8 mouse cellular contexts compared by ENCODE assay signal in the genomic region with DNA sequence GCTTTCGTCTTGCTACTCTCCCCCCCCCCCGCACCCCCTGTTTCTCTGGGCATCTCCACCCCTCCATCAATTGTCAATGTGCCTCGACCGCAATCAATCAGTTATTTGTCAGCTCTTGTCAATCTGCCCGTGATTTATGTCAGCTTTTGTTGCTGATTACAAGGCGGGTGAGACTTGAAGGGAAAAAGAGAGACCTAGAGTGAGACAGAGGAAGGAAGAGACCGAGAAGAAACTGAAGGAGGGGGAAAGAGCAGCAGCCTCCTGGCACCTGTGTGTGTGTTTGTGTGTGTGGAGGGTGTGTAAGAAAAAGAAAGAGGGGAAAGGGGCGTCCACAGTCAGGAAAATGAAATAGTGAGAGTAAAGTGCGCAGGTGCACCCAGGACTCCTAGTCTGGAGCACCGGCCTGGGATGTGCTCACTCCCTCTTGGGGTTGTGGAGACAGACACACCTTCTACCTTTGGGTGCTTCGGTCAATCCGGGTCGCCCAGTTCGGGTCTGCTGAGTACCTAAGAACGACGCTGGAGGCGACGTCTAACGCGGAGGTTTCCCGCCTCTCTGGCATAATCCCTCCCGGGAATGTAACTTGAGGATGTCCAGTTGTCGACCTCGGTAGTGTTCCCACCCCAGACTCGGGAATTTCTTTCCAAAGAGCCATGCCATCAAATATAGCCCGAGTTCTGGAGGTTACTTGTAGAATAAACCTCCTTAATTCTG. TPM values are rescaled to one million over a fixed set of nuclear protein-coding genes. Genes with fewer than 3 reads are reported as not detected.
A peak's percentile ranks its signal among the peaks of the same experiment; 100 is the strongest.
DNase-seq lines count a peak whose midpoint lies in the region; ATAC-seq lines count a peak whose summit lies in the region.

No protein-coding gene starts in this region.

- H3K27me3 ChIP-seq in forebrain, embryonic 15.5 days = peaks cover 72% of the 10 kb centered on the region
- H3K27me3 ChIP-seq in intestine, embryonic 14.5 days (replicated peaks; ENCODE audit: control insufficient read depth, insufficient read depth, low read length) = no peaks in the 10 kb centered on the region
- peaks cover 96% of the 10 kb centered on the region for H3K27me3 ChIP-seq in liver, embryonic 16.5 days (ENCODE audit: control insufficient read depth, insufficient read depth, low read depth, low read length)

- under 1% methylated on average over 26 of the region's 26 CpGs for WGBS in forebrain, embryonic 15.5 days
- under 1% methylated on average over 26 of the region's 26 CpGs for WGBS in intestine, embryonic 14.5 days
- under 1% methylated on average over 26 of the region's 26 CpGs for WGBS in liver, embryonic 16.5 days (ENCODE audit: insufficient replicate concordance)

- H3K9ac ChIP-seq in forebrain, embryonic 15.5 days (replicated peaks) = 0 out of 2 replicates have a peak overlapping the region, but pooled peaks have one; percentile 17
- H3K9ac ChIP-seq in intestine, embryonic 14.5 days (ENCODE audit: low read length) = peak overlapping the region; percentile 98
- H3K9ac ChIP-seq in liver, embryonic 16.5 days (ENCODE audit: low read depth, low read length) = no peak overlapping the region

- no peaks in the 10 kb centered on the region for H3K9me3 ChIP-seq in forebrain, embryonic 15.5 days
- no peaks in the 10 kb centered on the region for H3K9me3 ChIP-seq in intestine, embryonic 14.5 days (ENCODE audit: control insufficient read depth, low read length)
- no peaks in the 10 kb centered on the region for H3K9me3 ChIP-seq in liver, embryonic 16.5 days (replicated peaks; ENCODE audit: control insufficient read depth, low read length)

- H3K4me3 ChIP-seq in forebrain, embryonic 15.5 days = peak overlapping the region; percentile 58
- H3K4me3 ChIP-seq in intestine, embryonic 14.5 days (ENCODE audit: low read depth, low read length) = peak overlapping the region; percentile 58
- H3K4me3 ChIP-seq in liver, embryonic 16.5 days (ENCODE audit: low read depth, low read length) = peak overlapping the region; percentile 56; the same call in 1 of the 2 replicates

- peaks cover 58% of the 10 kb centered on the region for H3K4me1 ChIP-seq in forebrain, embryonic 15.5 days
- H3K4me1 ChIP-seq in intestine, embryonic 14.5 days (replicated peaks; ENCODE audit: control insufficient read depth, insufficient read depth, low read length) = peaks cover 21% of the 10 kb centered on the region
- H3K4me1 ChIP-seq in liver, embryonic 16.5 days (ENCODE audit: control insufficient read depth, low read depth, low read length) = peaks cover 3% of the 10 kb centered on the region

- no peak for ATAC-seq in forebrain, embryonic 15.5 days (replicated peaks)
- ATAC-seq in intestine, embryonic 14.5 days (replicated peaks; ENCODE audit: low FRiP score, low TSS enrichment, low read depth) = peak; percentile 8; the same call in 1 of the 2 replicates
- ATAC-seq in liver, embryonic 16.5 days (ENCODE audit: low read depth) = no peak

- peak overlapping the region; percentile 87 for H3K4me2 ChIP-seq in forebrain, embryonic 15.5 days (replicated peaks)
- peak overlapping the region; percentile 71 for H3K4me2 ChIP-seq in intestine, embryonic 14.5 days (ENCODE audit: low read length)
- H3K4me2 ChIP-seq in liver, embryonic 16.5 days (ENCODE audit: low read depth, low read length) = peak overlapping the region; percentile 57; the same call in 1 of the 2 replicates

- no peaks in the 10 kb centered on the region for H3K36me3 ChIP-seq in forebrain, embryonic 15.5 days
- H3K36me3 ChIP-seq in intestine, embryonic 14.5 days (ENCODE audit: control insufficient read depth, insufficient read depth, low read length) = peaks cover 18% of the 10 kb centered on the region
- H3K36me3 ChIP-seq in liver, embryonic 16.5 days (ENCODE audit: control insufficient read depth, insufficient read depth) = no peaks in the 10 kb centered on the region

- DNase-seq in thymus, postnatal 4 days = peak; percentile 19
- DNase-seq in thymus, postnatal 0 days (ENCODE audit: low spot score) = no peak
- peak; percentile 91 for DNase-seq in intestine, embryonic 14.5 days (ENCODE audit: low spot score)
- peak; percentile 22 for DNase-seq in ovary, adult 18-20 months (ENCODE audit: low spot score)
- no peak for DNase-seq in thymus, postnatal 14 days
- no peak for DNase-seq in cerebellum, adult 8-10 months

- H3K27ac ChIP-seq in forebrain, embryonic 15.5 days (replicated peaks) = peak overlapping the region; percentile 89
- H3K27ac ChIP-seq in intestine, embryonic 14.5 days (ENCODE audit: low read depth) = peak overlapping the region; percentile 100
- no peak overlapping the region for H3K27ac ChIP-seq in liver, embryonic 16.5 days (ENCODE audit: low read length)

RNA-seq across cellular contexts. Expression of gene Zfp503, which starts 0.7 kb away (rescaled TPM):
- 3.0 and 3.2 TPM in 2 replicates for polyA plus RNA-seq in thymus, postnatal 0 days (2015; fragmentation: Nextera tagmentation; extraction: Ambion mirVana)
- polyA plus RNA-seq in forebrain, embryonic 15.5 days (2015; fragmentation: Nextera tagmentation; extraction: Ambion mirVana) = 7.4 TPM in 2 replicates
- 11.4 and 12.7 TPM in 2 replicates for polyA plus RNA-seq in intestine, embryonic 14.5 days (2014; fragmentation: Nextera tagmentation; extraction: Ambion mirVana)
- polyA plus RNA-seq in liver, embryonic 16.5 days (2015; fragmentation: Nextera tagmentation; extraction: Ambion mirVana) = 0.49 and 0.61 TPM in 2 replicates

RNA-seq across cellular contexts. Expression of gene Lrmda, which starts 30.8 kb away (rescaled TPM):
- polyA plus RNA-seq in thymus, postnatal 0 days (2015; fragmentation: Nextera tagmentation; extraction: Ambion mirVana) = 0.21 and 0.32 TPM in 2 replicates
- 0.15 TPM in 1 of 2 replicates, not detected in the other for polyA plus RNA-seq in forebrain, embryonic 15.5 days (2015; fragmentation: Nextera tagmentation; extraction: Ambion mirVana)
- polyA plus RNA-seq in intestine, embryonic 14.5 days (2014; fragmentation: Nextera tagmentation; extraction: Ambion mirVana) = 0.63 and 0.70 TPM in 2 replicates
- polyA plus RNA-seq in liver, embryonic 16.5 days (2015; fragmentation: Nextera tagmentation; extraction: Ambion mirVana) = 0.46 TPM in 2 replicates

Comparison
In these comparisons a context has a peak if more than half of its experiments do, and no peak if none do; other contexts are left out.
1. DNase-seq: peak in thymus, postnatal 4 days (single experiment), intestine, embryonic 14.5 days (single experiment) and ovary, adult 18-20 months (single experiment); none in thymus, postnatal 0 days (single experiment), thymus, postnatal 14 days (single experiment) and cerebellum, adult 8-10 months (single experiment).
2. Peak in every context shown above with its lines, with median percentiles within 50 percentile points of each other: H3K4me2 ChIP-seq and H3K4me3 ChIP-seq.